In the genomic region with DNA sequence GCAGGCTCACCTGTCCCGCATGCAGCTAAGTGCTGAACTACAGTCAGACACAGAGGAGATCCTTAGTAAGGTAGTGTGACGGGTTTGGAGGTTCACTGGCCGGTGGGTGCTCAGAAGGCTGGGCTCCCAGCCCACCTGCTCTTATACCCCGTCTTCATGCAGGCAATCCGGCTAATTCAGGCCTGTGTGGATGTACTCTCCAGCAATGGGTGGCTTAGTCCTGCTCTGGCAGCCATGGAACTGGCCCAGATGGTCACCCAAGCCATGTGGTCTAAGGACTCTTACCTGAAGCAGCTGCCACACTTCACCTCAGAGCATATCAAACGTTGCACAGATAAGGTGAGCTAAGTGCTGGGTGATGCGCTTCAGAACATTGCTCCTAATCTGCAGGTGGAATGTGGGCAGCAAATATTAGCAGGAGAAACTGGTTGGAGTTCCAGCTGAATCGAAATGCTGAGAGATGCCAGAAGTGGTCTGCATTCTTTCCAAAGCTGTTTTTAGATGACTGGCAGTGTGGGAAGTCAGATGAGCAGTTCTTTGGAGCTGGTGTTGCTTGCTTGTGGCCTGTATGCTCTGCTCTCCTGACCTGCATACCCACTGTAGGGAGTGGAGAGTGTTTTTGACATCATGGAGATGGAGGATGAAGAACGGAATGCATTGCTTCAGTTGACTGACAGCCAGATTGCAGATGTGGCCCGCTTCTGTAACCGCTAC, we compare ENCODE assay signal across 11 mouse cellular contexts. TPM values are rescaled to one million over a fixed set of nuclear protein-coding genes. Genes with fewer than 3 reads are reported as not detected.
"Had no signal": no experiment of that assay in that cellular context is flagged by ENCODE, and none has a peak within 500 bp of the region (broad histone marks: within the 10 kb centered on the region; RNA-seq: fewer than 3 reads in every experiment).

No protein-coding gene starts in this region.

- H3K9me3 ChIP-seq: liver, embryonic 13.5 days; midbrain, embryonic 13.5 days; stomach, embryonic 15.5 days had no signal

- H3K4me1 ChIP-seq: liver, embryonic 13.5 days; midbrain, embryonic 13.5 days; stomach, embryonic 15.5 days had no signal

- H3K27me3 ChIP-seq: liver, embryonic 13.5 days; midbrain, embryonic 13.5 days; stomach, embryonic 15.5 days had no signal

- DNase-seq: kidney, postnatal 25 days; liver; liver, embryonic 13.5 days; liver, postnatal 0 days; right cerebral cortex, postnatal 14 days; thymus, adult 2 months; thymus, postnatal 25 days had no signal

- H3K27ac ChIP-seq: left cerebral cortex, adult 2 months; liver, embryonic 13.5 days; midbrain, embryonic 13.5 days; stomach, embryonic 15.5 days had no signal

- H3K9ac ChIP-seq: liver, embryonic 13.5 days; liver, postnatal 0 days; midbrain, embryonic 13.5 days; stomach, embryonic 15.5 days had no signal

- H3K4me3 ChIP-seq: left cerebral cortex, adult 2 months; liver, embryonic 13.5 days; midbrain, embryonic 13.5 days; stomach, embryonic 15.5 days had no signal

- ATAC-seq: liver, postnatal 0 days; midbrain, embryonic 13.5 days had no signal

- H3K4me2 ChIP-seq: liver, embryonic 13.5 days; midbrain, embryonic 13.5 days; stomach, embryonic 15.5 days had no signal

RNA-seq across cellular contexts. Expression of gene 1810024B03Rik, which starts 30.0 kb away (rescaled TPM):
- total RNA-seq: midbrain, postnatal 0 days had no signal
